Mouse (Mus musculus) cerebellum, adult 2 months (tissue): ENCODE measurements at regions not wholly inside any gene's neighbourhood (a gene's known extent, or its start where the extent isn't known, plus 50 kb on each side); places are given as distances from the start of the nearest gene placed in this dataset.

Source experiments
- CTCF ChIP-seq: fragments of 200-500 bp; IDR thresholded peaks from 2 replicates; pipeline ENCODE4 v1.5.1; 2011; ENCODE audit warnings: low read depth, mild to moderate bottlenecking, control low read depth, low read length, moderate library complexity, borderline replicate concordance; ENCODE audit not compliant: insufficient read depth
- POLR2A ChIP-seq: fragments of 200-500 bp; IDR thresholded peaks from 2 replicates; pipeline ENCODE4 v1.6.1; 2011; ENCODE audit warnings: low read length, control low read depth, borderline replicate concordance; ENCODE audit not compliant: insufficient read depth

DNA sequence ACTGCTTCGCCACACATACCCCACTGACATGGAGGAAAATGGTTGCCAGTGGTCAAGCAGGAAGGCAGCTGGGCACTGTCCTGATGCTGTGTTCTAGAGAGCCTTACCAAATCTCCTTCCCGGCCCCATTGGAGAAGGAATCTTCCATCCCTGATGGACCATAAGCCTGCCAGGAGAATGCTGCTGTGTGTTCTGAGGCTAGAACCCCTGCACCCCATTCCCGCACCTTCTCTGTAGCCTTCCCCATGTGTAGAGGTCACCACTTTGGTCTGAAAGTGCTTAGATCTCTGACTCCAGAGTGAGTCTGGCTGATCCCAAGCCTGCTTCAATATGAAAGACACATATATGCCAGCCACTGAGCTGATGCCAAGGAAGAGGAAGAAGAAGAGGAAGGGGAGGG lies 74.1 kb upstream of the Pmepa1 start:
- TF ChIP-seq CTCF (no peak), POLR2A (no peak)
